Mouse (Mus musculus) myocyte (in vitro differentiated cells): ENCODE results near the gene Kctd6.

ENCODE experiments used
- CEBPB ChIP-seq: IDR thresholded peaks from 2 replicates; pipeline ENCODE4 v1.6.1; 2011; ENCODE audit warnings: mild to moderate bottlenecking, moderate library complexity; ENCODE audit not compliant: poor library complexity, insufficient read depth, severe bottlenecking
- MYOG ChIP-seq, 3 experiments: IDR thresholded peaks; one replicate each; pipeline ENCODE4 v1.6.1; 2011; ENCODE audit warnings: control low read depth in 2 of 3, low read depth in 2 of 3, mild to moderate bottlenecking in 2 of 3; ENCODE audit not compliant: insufficient read length in 2 of 3, control insufficient read depth in 1 of 3, insufficient read depth in 1 of 3
- POLR2A ChIP-seq: IDR thresholded peaks from one replicate; pipeline ENCODE4 v1.6.1; 2011; ENCODE audit warnings: low read depth, mild to moderate bottlenecking, control low read depth, moderate library complexity; ENCODE audit not compliant: insufficient read length
- POLR2AphosphoS2 ChIP-seq: IDR thresholded peaks from one replicate; pipeline ENCODE4 v1.6.1; 2011; ENCODE audit warnings: low read depth, control low read depth; ENCODE audit not compliant: insufficient read length
- USF1 ChIP-seq: IDR thresholded peaks from one replicate; pipeline ENCODE4 v1.6.1; 2011; ENCODE audit warnings: low read depth, mild to moderate bottlenecking, control low read depth, moderate library complexity

DNA sequence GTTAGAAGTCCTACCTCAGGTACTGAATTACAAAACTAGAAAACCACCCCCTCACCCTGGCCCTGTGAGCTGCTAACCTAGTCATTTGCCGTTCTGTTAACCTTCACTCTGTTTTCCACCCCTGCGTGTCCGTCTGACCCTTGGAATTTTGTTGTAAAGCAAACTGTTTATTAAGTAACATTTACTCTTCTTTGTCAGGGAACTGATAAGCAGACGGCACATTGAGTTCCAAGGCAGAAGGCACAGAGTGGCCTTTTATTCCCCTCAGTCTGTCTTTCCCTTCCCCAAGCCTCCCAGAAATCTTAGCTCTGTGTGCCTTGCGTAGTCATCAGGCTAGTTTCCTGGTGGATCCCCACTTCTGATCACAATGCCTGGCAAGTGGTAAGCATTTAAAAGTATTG, 30.3 kb downstream of the Kctd6 start:
- TF ChIP-seq USF1 = no peak
- no peak for TF ChIP-seq POLR2AphosphoS2
- TF ChIP-seq CEBPB = no peak
- TF ChIP-seq MYOG (IDR thresholded peaks at IDR 0.05; ENCODE audit: control insufficient read depth in 1 of 3, insufficient read depth in 1 of 3, insufficient read length in 2 of 3, low read depth in 2 of 3) = no peak
- TF ChIP-seq POLR2A = no peak
